Mouse (Mus musculus) kidney, postnatal 0 days (tissue): ENCODE results near the gene Cdh12. TPM values are rescaled to one million over a fixed set of nuclear protein-coding genes. Genes with fewer than 3 reads are reported as not detected.

ENCODE experiments used
- ATAC-seq: fragments of 200-750 bp; cut with Nextera tagmentation; replicated peaks from 2 replicates; pipeline ENCODE4 v1.8.0; 2017; ENCODE audit warnings: low read depth, moderate number of reproducible peaks, moderate TSS enrichment, moderate library complexity; ENCODE audit not compliant: low FRiP score
- DNase-seq: peaks from one replicate; pipeline ENCODE4 v3.0.0-alpha.2; 2016; ENCODE audit warnings: low spot score
- H3K27ac ChIP-seq: fragments of 300-500 bp; sonication (generic); 2 replicates; pipeline ENCODE4 v1.5.1; 2014; ENCODE audit warnings: mild to moderate bottlenecking
- H3K27me3 ChIP-seq: fragments of 300-500 bp; sonication (generic); 2 replicates; pipeline ENCODE4 v1.6.1; 2014; ENCODE audit warnings: low read length, mixed read lengths; ENCODE audit not compliant: insufficient read depth
- H3K36me3 ChIP-seq: fragments of 300-500 bp; sonication (generic); 2 replicates; pipeline ENCODE4 v1.6.1; 2014; ENCODE audit warnings: low read length, mixed read lengths; ENCODE audit not compliant: insufficient read depth
- H3K4me1 ChIP-seq: fragments of 300-500 bp; sonication (generic); replicated peaks from 2 replicates; pipeline ENCODE4 v1.6.1; 2014; ENCODE audit warnings: antibody characterized with exemption, low read length, mixed read lengths; ENCODE audit not compliant: insufficient read depth
- H3K4me2 ChIP-seq: fragments of 300-500 bp; sonication (generic); 2 replicates; pipeline ENCODE4 v1.6.1; 2014; ENCODE audit warnings: mild to moderate bottlenecking, low read length, moderate library complexity, mixed read lengths
- H3K4me3 ChIP-seq: fragments of 300-500 bp; sonication (generic); replicated peaks from 2 replicates; pipeline ENCODE4 v1.5.1; 2014; ENCODE audit warnings: low read depth, low read length
- H3K9ac ChIP-seq: fragments of 300-500 bp; sonication (generic); 2 replicates; pipeline ENCODE4 v1.6.1; 2014; ENCODE audit warnings: low read depth, low read length
- H3K9me3 ChIP-seq: fragments of 300-500 bp; sonication (generic); replicated peaks from 2 replicates; pipeline ENCODE4 v1.6.1; 2016; ENCODE audit warnings: low read length, inconsistent platforms, mixed read lengths
- CTCF ChIP-seq: IDR thresholded peaks from 2 replicates; pipeline ENCODE4 v1.5.1; 2016; ENCODE audit warnings: antibody characterized with exemption, low read depth, mild to moderate bottlenecking, moderate library complexity
- WGBS: fragments of 180-500 bp; shearing (Covaris S2); extraction: QIAGEN DNeasy Blood & Tissue Kit; methylation state at CpG from one replicate; pipeline ENCODE4 v1.1.7; 2014; 5-methylcytosine and 5-hydroxymethylcytosine counted together
- polyA plus RNA-seq: library from polyadenylated mRNA; unstranded; fragments of >200 nt; fragmentation: Nextera tagmentation; extraction: Ambion mirVana; gene quantifications from 2 replicates; pipeline ENCODE4 v1.2.1, GENCODE M21; 2015

Cdh12 gene
- polyA plus RNA-seq, 1 experiment from 2014 or later, result 0.01 TPM

- WGBS, result 45% methylated on average over 2 of the region's 2 CpGs
- ATAC-seq (no peak), DNase-seq (no peak)
- H3K4me1 ChIP-seq, result no peaks in the 10 kb centered on the region
- H3K9me3 ChIP-seq, result no peaks in the 10 kb centered on the region
- H3K9ac ChIP-seq, result no peak overlapping the region
- no peaks in the 10 kb centered on the region for H3K27me3 ChIP-seq
- H3K4me3 ChIP-seq, result no peak overlapping the region
- no peak overlapping the region for H3K4me2 ChIP-seq
- no peak for TF ChIP-seq CTCF
- H3K36me3 ChIP-seq, result no peaks in the 10 kb centered on the region
- no peak overlapping the region for H3K27ac ChIP-seq
These were observed 233.7 kb downstream of the Cdh12 start for GRCm38 (mm10) chr15:20682719-20683118.

- no peak for DNase-seq
- H3K36me3 ChIP-seq, result no peaks in the 10 kb centered on the region
- no peak for TF ChIP-seq CTCF
These were observed 235.1 kb downstream of the Cdh12 start for GRCm38 (mm10) chr15:20684200-20684599.

GRCm38 (mm10) chr15:20696229-20696628 is 247.2 kb downstream of the Cdh12 start:
- Histone ChIP-seq H3K9me3 (no peaks in the 10 kb centered on the region), H3K36me3 (no peaks in the 10 kb centered on the region), H3K4me3 (no peak overlapping the region), H3K27ac (no peak overlapping the region), H3K4me1 (no peaks in the 10 kb centered on the region), H3K4me2 (no peak overlapping the region), H3K9ac (no peak overlapping the region), H3K27me3 (no peaks in the 10 kb centered on the region)
- no peak for TF ChIP-seq CTCF
- 84% methylated on average over 5 of the region's 5 CpGs for WGBS
- DNase-seq (no peak), ATAC-seq (no peak)

More at GRCm38 (mm10) chr15:20684200-20684599, 235.1 kb downstream of the Cdh12 start:
- Histone ChIP-seq H3K4me1 (no peaks in the 10 kb centered on the region), H3K4me3 (no peak overlapping the region), H3K27ac (no peak overlapping the region), H3K9ac (no peak overlapping the region), H3K4me2 (no peak overlapping the region), H3K9me3 (no peaks in the 10 kb centered on the region), H3K27me3 (no peaks in the 10 kb centered on the region)
- WGBS, result 83% methylated on average over 5 of the region's 5 CpGs
- no peak for ATAC-seq

GRCm38 (mm10) chr15:20711859-20712258 is 262.8 kb downstream of the Cdh12 start:
- no peak for TF ChIP-seq CTCF
- no peaks in the 10 kb centered on the region for H3K36me3 ChIP-seq
- no peak overlapping the region for H3K4me3 ChIP-seq
- no peak overlapping the region for H3K27ac ChIP-seq
- no peaks in the 10 kb centered on the region for H3K9me3 ChIP-seq
- H3K9ac ChIP-seq, result no peak overlapping the region
- no peak overlapping the region for H3K4me2 ChIP-seq
- no peaks in the 10 kb centered on the region for H3K27me3 ChIP-seq
- ATAC-seq (no peak), DNase-seq (no peak)
- WGBS, result 73% methylated on average over 4 of the region's 4 CpGs
- H3K4me1 ChIP-seq, result no peaks in the 10 kb centered on the region

- Histone ChIP-seq H3K27me3 (no peaks in the 10 kb centered on the region), H3K4me3 (no peak overlapping the region), H3K27ac (no peak overlapping the region), H3K4me1 (no peaks in the 10 kb centered on the region), H3K36me3 (no peaks in the 10 kb centered on the region), H3K4me2 (no peak overlapping the region), H3K9ac (no peak overlapping the region), H3K9me3 (no peaks in the 10 kb centered on the region)
- no peak for TF ChIP-seq CTCF
- DNase-seq, result no peak
- ATAC-seq, result no peak
These were observed 323.2 kb downstream of the Cdh12 start for GRCm38 (mm10) chr15:20772289-20772688.

GRCm38 (mm10) chr15:20773423-20773822 is 324.4 kb downstream of the Cdh12 start:
- DNase-seq (no peak), ATAC-seq (no peak)
- no peak overlapping the region for H3K4me2 ChIP-seq
- H3K27ac ChIP-seq, result no peak overlapping the region
- TF ChIP-seq CTCF, result no peak
- H3K9ac ChIP-seq, result no peak overlapping the region
- no peaks in the 10 kb centered on the region for H3K27me3 ChIP-seq
- H3K4me1 ChIP-seq, result no peaks in the 10 kb centered on the region
- no peaks in the 10 kb centered on the region for H3K9me3 ChIP-seq
- H3K36me3 ChIP-seq, result no peaks in the 10 kb centered on the region
- H3K4me3 ChIP-seq, result no peak overlapping the region

- Histone ChIP-seq H3K4me2 (no peak overlapping the region), H3K4me1 (no peaks in the 10 kb centered on the region), H3K27ac (no peak overlapping the region), H3K4me3 (no peak overlapping the region), H3K9me3 (no peaks in the 10 kb centered on the region), H3K36me3 (no peaks in the 10 kb centered on the region), H3K9ac (no peak overlapping the region), H3K27me3 (no peaks in the 10 kb centered on the region)
- DNase-seq, result peak; percentile 8
- WGBS, result 15% methylated on average over 4 of the region's 4 CpGs
- no peak for ATAC-seq
- TF ChIP-seq CTCF, result no peak
These were observed 347.9 kb downstream of the Cdh12 start for GRCm38 (mm10) chr15:20796999-20797398.
